Mouse (Mus musculus): ENCODE measurements around the gene Akr1b8. TPM values are rescaled to one million over a fixed set of nuclear protein-coding genes. Genes with fewer than 3 reads are reported as not detected.
"Not testable (repeated sequence)": the region's sequence is repeated elsewhere in the genome, so short reads cannot be mapped to it uniquely, and the experiment has no call there.

Akr1b8 gene
- total RNA-seq, 2 experiments from 2014 or later: 73.3 to 75.5 TPM

- peak; percentile 48 to 53 for DNase-seq (ENCODE audit: low spot score in 2 of 2)
Measured at GRCm38 (mm10) chr6:34346096-34346898, 7.6 kb upstream of the Akr1b8 start.

GRCm38 (mm10) chr6:34350037-34350699 lies 3.8 kb upstream of the Akr1b8 start:
- no peak for DNase-seq (ENCODE audit: low spot score in 2 of 2)

GRCm38 (mm10) chr6:34351481-34351880 lies 2.4 kb upstream of the Akr1b8 start:
- not testable (repeated sequence) for DNase-seq (ENCODE audit: low spot score in 2 of 2)

GRCm38 (mm10) chr6:34352401-34352800 lies 1.5 kb upstream of the Akr1b8 start:
- no peak for DNase-seq (ENCODE audit: low spot score in 2 of 2)

- DNase-seq (ENCODE audit: low spot score in 2 of 2): no peak
Measured at GRCm38 (mm10) chr6:34354354-34355348, 732 bp downstream of the Akr1b8 start.

- no peak for DNase-seq (ENCODE audit: low spot score in 2 of 2)
Measured at GRCm38 (mm10) chr6:34355349-34355747, 1.4 kb downstream of the Akr1b8 start.

- no peak for DNase-seq (ENCODE audit: low spot score in 2 of 2)
Measured at GRCm38 (mm10) chr6:34355841-34356240, 1.9 kb downstream of the Akr1b8 start.

- no peak for DNase-seq (ENCODE audit: low spot score in 2 of 2)
Measured at GRCm38 (mm10) chr6:34364217-34365136, 10.6 kb downstream of the Akr1b8 start.

- no peak for DNase-seq (ENCODE audit: low spot score in 2 of 2)
Measured at GRCm38 (mm10) chr6:34367998-34368397, 14.1 kb downstream of the Akr1b8 start.

- no peak for DNase-seq (ENCODE audit: low spot score in 2 of 2)
Measured at GRCm38 (mm10) chr6:34370081-34370480, 16.2 kb downstream of the Akr1b8 start.

- DNase-seq (ENCODE audit: low spot score in 2 of 2): peak; percentile 47 to 55
Measured at GRCm38 (mm10) chr6:34371700-34372351, 17.9 kb downstream of the Akr1b8 start.

GRCm38 (mm10) chr6:34373841-34374240 lies 19.9 kb downstream of the Akr1b8 start:
- DNase-seq (ENCODE audit: low spot score in 2 of 2): no peak

- not testable (repeated sequence) for DNase-seq (ENCODE audit: low spot score in 2 of 2)
Measured at GRCm38 (mm10) chr6:34375888-34376287, 22.0 kb downstream of the Akr1b8 start.

- DNase-seq (ENCODE audit: low spot score in 2 of 2): no peak
Measured at GRCm38 (mm10) chr6:34383401-34383800, 29.5 kb downstream of the Akr1b8 start.

GRCm38 (mm10) chr6:34384110-34384661 lies 30.3 kb downstream of the Akr1b8 start, which contains the start of gene Akr1b10:
Gene Akr1b10 (plus strand): TSS chr6:34384218.
- peak; percentile 36 to 67 for DNase-seq (ENCODE audit: low spot score in 2 of 2)

GRCm38 (mm10) chr6:34384701-34385370 lies 30.9 kb downstream of the Akr1b8 start:
- DNase-seq (ENCODE audit: low spot score in 2 of 2): peak; percentile 26 to 37

- DNase-seq (ENCODE audit: low spot score in 2 of 2): no peak
Measured at GRCm38 (mm10) chr6:34388420-34389156, 34.7 kb downstream of the Akr1b8 start.

- no peak for DNase-seq (ENCODE audit: low spot score in 2 of 2)
Measured at GRCm38 (mm10) chr6:34395897-34396296, 42.0 kb downstream of the Akr1b8 start.

All from adrenal gland, postnatal 4 days (tissue).